Mouse (Mus musculus): Measurements from ENCODE around the gene Nav3. TPM values are rescaled to one million over a fixed set of nuclear protein-coding genes. Genes with fewer than 3 reads are reported as not detected.

Gene Nav3
- polyA plus RNA-seq, 1 experiment, result 46.6 TPM

- no peak overlapping the region for H3K4me3 ChIP-seq (ENCODE audit: insufficient read depth, low read length)
- H3K27ac ChIP-seq (ENCODE audit: insufficient read depth, low read length), result no peak overlapping the region
- TF ChIP-seq POLR2A (IDR thresholded peaks at IDR 0.05; ENCODE audit: extremely low read depth, insufficient read depth, low read length) (no peak), CTCF (IDR thresholded peaks at IDR 0.05; ENCODE audit: extremely low read depth, insufficient read depth, low read length) (no peak)
- no peaks in the 10 kb centered on the region for H3K4me1 ChIP-seq (ENCODE audit: control insufficient read depth, insufficient read depth, low read length)
These were observed 138.7 kb downstream of the Nav3 start for GRCm38 (mm10) chr10:110317275-110317674.

GRCm38 (mm10) chr10:110314525-110314924, 141.5 kb downstream of the Nav3 start:
- no peaks in the 10 kb centered on the region for H3K4me1 ChIP-seq (ENCODE audit: control insufficient read depth, insufficient read depth, low read length)
- H3K4me3 ChIP-seq (ENCODE audit: insufficient read depth, low read length), result no peak overlapping the region
- no peak for TF ChIP-seq CTCF (IDR thresholded peaks at IDR 0.05; ENCODE audit: extremely low read depth, insufficient read depth, low read length)
- TF ChIP-seq POLR2A (IDR thresholded peaks at IDR 0.05; ENCODE audit: extremely low read depth, insufficient read depth, low read length), result no peak
- H3K27ac ChIP-seq (ENCODE audit: insufficient read depth, low read length), result no peak overlapping the region

GRCm38 (mm10) chr10:110313959-110314358, 142.0 kb downstream of the Nav3 start:
- H3K4me1 ChIP-seq (ENCODE audit: control insufficient read depth, insufficient read depth, low read length), result no peaks in the 10 kb centered on the region
- TF ChIP-seq CTCF (IDR thresholded peaks at IDR 0.05; ENCODE audit: extremely low read depth, insufficient read depth, low read length), result no peak
- no peak for TF ChIP-seq POLR2A (IDR thresholded peaks at IDR 0.05; ENCODE audit: extremely low read depth, insufficient read depth, low read length)
- no peak overlapping the region for H3K27ac ChIP-seq (ENCODE audit: insufficient read depth, low read length)
- H3K4me3 ChIP-seq (ENCODE audit: insufficient read depth, low read length), result no peak overlapping the region

- TF ChIP-seq CTCF (IDR thresholded peaks at IDR 0.05; ENCODE audit: extremely low read depth, insufficient read depth, low read length), result no peak
- TF ChIP-seq POLR2A (IDR thresholded peaks at IDR 0.05; ENCODE audit: extremely low read depth, insufficient read depth, low read length), result no peak
- Histone ChIP-seq H3K27ac (ENCODE audit: insufficient read depth, low read length) (no peak overlapping the region), H3K4me1 (ENCODE audit: control insufficient read depth, insufficient read depth, low read length) (no peaks in the 10 kb centered on the region)
These were observed 146.5 kb downstream of the Nav3 start for GRCm38 (mm10) chr10:110309511-110309910.

GRCm38 (mm10) chr10:110305609-110306008, 150.4 kb downstream of the Nav3 start:
- Histone ChIP-seq H3K4me3 (ENCODE audit: insufficient read depth, low read length) (no peak overlapping the region), H3K4me1 (ENCODE audit: control insufficient read depth, insufficient read depth, low read length) (no peaks in the 10 kb centered on the region), H3K27ac (ENCODE audit: insufficient read depth, low read length) (no peak overlapping the region)
- TF ChIP-seq CTCF (IDR thresholded peaks at IDR 0.05; ENCODE audit: extremely low read depth, insufficient read depth, low read length), result no peak
- no peak for TF ChIP-seq POLR2A (IDR thresholded peaks at IDR 0.05; ENCODE audit: extremely low read depth, insufficient read depth, low read length)

More at GRCm38 (mm10) chr10:110309511-110309910, 146.5 kb downstream of the Nav3 start:
- no peak overlapping the region for H3K4me3 ChIP-seq (ENCODE audit: insufficient read depth, low read length)

GRCm38 (mm10) chr10:110290016-110290623, 165.9 kb downstream of the Nav3 start:
- TF ChIP-seq POLR2A (IDR thresholded peaks at IDR 0.05; ENCODE audit: extremely low read depth, insufficient read depth, low read length) (no peak), CTCF (IDR thresholded peaks at IDR 0.05; ENCODE audit: extremely low read depth, insufficient read depth, low read length) (no peak)
- Histone ChIP-seq H3K4me1 (ENCODE audit: control insufficient read depth, insufficient read depth, low read length) (no peaks in the 10 kb centered on the region; the same call in 1 of the 2 replicates), H3K4me3 (ENCODE audit: insufficient read depth, low read length) (no peak overlapping the region), H3K27ac (ENCODE audit: insufficient read depth, low read length) (no peak overlapping the region)

- Histone ChIP-seq H3K4me3 (ENCODE audit: insufficient read depth, low read length) (no peak overlapping the region), H3K27ac (ENCODE audit: insufficient read depth, low read length) (no peak overlapping the region), H3K4me1 (ENCODE audit: control insufficient read depth, insufficient read depth, low read length) (no peaks in the 10 kb centered on the region; the same call in 1 of the 2 replicates)
- TF ChIP-seq CTCF (IDR thresholded peaks at IDR 0.05; ENCODE audit: extremely low read depth, insufficient read depth, low read length) (no peak), POLR2A (IDR thresholded peaks at IDR 0.05; ENCODE audit: extremely low read depth, insufficient read depth, low read length) (no peak)
These were observed 172.1 kb downstream of the Nav3 start for GRCm38 (mm10) chr10:110283879-110284278.

GRCm38 (mm10) chr10:110272818-110273217, 183.2 kb downstream of the Nav3 start:
- TF ChIP-seq CTCF (IDR thresholded peaks at IDR 0.05; ENCODE audit: extremely low read depth, insufficient read depth, low read length) (no peak), POLR2A (IDR thresholded peaks at IDR 0.05; ENCODE audit: extremely low read depth, insufficient read depth, low read length) (no peak)
- H3K4me1 ChIP-seq (ENCODE audit: control insufficient read depth, insufficient read depth, low read length), result peaks cover 2% of the 10 kb centered on the region
- no peak overlapping the region for H3K4me3 ChIP-seq (ENCODE audit: insufficient read depth, low read length)
- no peak overlapping the region for H3K27ac ChIP-seq (ENCODE audit: insufficient read depth, low read length)

GRCm38 (mm10) chr10:110270561-110270960, 185.4 kb downstream of the Nav3 start:
- TF ChIP-seq CTCF (IDR thresholded peaks at IDR 0.05; ENCODE audit: extremely low read depth, insufficient read depth, low read length) (no peak), POLR2A (IDR thresholded peaks at IDR 0.05; ENCODE audit: extremely low read depth, insufficient read depth, low read length) (no peak)
- H3K4me3 ChIP-seq (ENCODE audit: insufficient read depth, low read length), result no peak overlapping the region
- peaks cover 3% of the 10 kb centered on the region for H3K4me1 ChIP-seq (ENCODE audit: control insufficient read depth, insufficient read depth, low read length)
- no peak overlapping the region for H3K27ac ChIP-seq (ENCODE audit: insufficient read depth, low read length)

GRCm38 (mm10) chr10:110242128-110242561, 213.9 kb downstream of the Nav3 start:
- H3K4me3 ChIP-seq (ENCODE audit: insufficient read depth, low read length), result no peak overlapping the region
- H3K27ac ChIP-seq (ENCODE audit: insufficient read depth, low read length), result peak overlapping the region; percentile 50; the same call in 1 of the 2 replicates
- H3K4me1 ChIP-seq (ENCODE audit: control insufficient read depth, insufficient read depth, low read length), result peaks cover 3% of the 10 kb centered on the region; the same call in 1 of the 2 replicates
- TF ChIP-seq POLR2A (IDR thresholded peaks at IDR 0.05; ENCODE audit: extremely low read depth, insufficient read depth, low read length) (no peak), CTCF (IDR thresholded peaks at IDR 0.05; ENCODE audit: extremely low read depth, insufficient read depth, low read length) (no peak)
